Mouse (Mus musculus) forebrain, embryonic 14.5 days (tissue): ENCODE results near the gene Slc40a1. TPM values are rescaled to one million over a fixed set of nuclear protein-coding genes. Genes with fewer than 3 reads are reported as not detected.

ENCODE experiments used
- ATAC-seq: fragments of 200-750 bp; cut with Nextera tagmentation; 2 replicates; pipeline ENCODE4 v1.8.0; 2017; ENCODE audit warnings: mild to moderate bottlenecking, moderate library complexity
- DNase-seq: peaks from one replicate; pipeline ENCODE4 v3.0.0-alpha.2; 2015; ENCODE audit warnings: low spot score
- H3K27ac ChIP-seq: fragments of 300-500 bp; sonication (generic); 2 replicates; pipeline ENCODE4 v1.5.1; 2014; ENCODE audit warnings: low read depth, mild to moderate bottlenecking, control low read depth, low read length, moderate library complexity
- H3K27me3 ChIP-seq: fragments of 300-500 bp; sonication (generic); replicated peaks from 2 replicates; pipeline ENCODE4 v1.6.1; 2014; ENCODE audit warnings: low read length, control low read depth, mixed read lengths; ENCODE audit not compliant: control insufficient read depth, insufficient read depth
- H3K36me3 ChIP-seq: fragments of 300-500 bp; sonication (generic); 2 replicates; pipeline ENCODE4 v1.6.1; 2014; ENCODE audit warnings: low read length, control low read depth; ENCODE audit not compliant: control insufficient read depth, insufficient read depth
- H3K4me1 ChIP-seq: fragments of 300-500 bp; sonication (generic); 2 replicates; pipeline ENCODE4 v1.6.1; 2014; ENCODE audit warnings: antibody characterized with exemption, low read length, control low read depth; ENCODE audit not compliant: control insufficient read depth, insufficient read depth
- H3K4me2 ChIP-seq: fragments of 300-500 bp; sonication (generic); 2 replicates; pipeline ENCODE4 v1.6.1; 2014; ENCODE audit warnings: mild to moderate bottlenecking, control low read depth, low read length
- H3K4me3 ChIP-seq: fragments of 300-500 bp; sonication (generic); 2 replicates; pipeline ENCODE4 v1.5.1; 2014; ENCODE audit warnings: low read depth, low read length, control low read depth
- H3K9ac ChIP-seq: fragments of 300-500 bp; sonication (generic); 2 replicates; pipeline ENCODE4 v1.6.1; 2014; ENCODE audit warnings: mild to moderate bottlenecking, low read length, control low read depth, moderate library complexity
- H3K9me3 ChIP-seq: fragments of 300-500 bp; sonication (generic); replicated peaks from 2 replicates; pipeline ENCODE4 v1.6.1; 2016; ENCODE audit warnings: low read length, control low read depth, mixed read lengths; ENCODE audit not compliant: control insufficient read depth
- WGBS: fragments of 180-500 bp; shearing (Covaris S2); extraction: QIAGEN DNeasy Blood & Tissue Kit; methylation state at CpG from one replicate; pipeline ENCODE4 v1.1.7; 2014; 5-methylcytosine and 5-hydroxymethylcytosine counted together
- polyA plus RNA-seq: library from polyadenylated mRNA; unstranded; fragments of >200 nt; fragmentation: Nextera tagmentation; extraction: Ambion mirVana; gene quantifications from 2 replicates; pipeline ENCODE4 v1.2.1, GENCODE M21; 2014

Gene Slc40a1
- polyA plus RNA-seq, 1 experiment from 2014 or later: 29.6 TPM

GRCm38 (mm10) chr1:45923306-45923705, 3.0 kb downstream of the Slc40a1 start:
- Histone ChIP-seq H3K27ac (no peak overlapping the region), H3K27me3 (peaks cover 6% of the 10 kb centered on the region; the same call in 1 of the 2 replicates), H3K4me1 (peaks cover 3% of the 10 kb centered on the region), H3K4me3 (no peak overlapping the region), H3K9me3 (no peaks in the 10 kb centered on the region), H3K4me2 (no peak overlapping the region), H3K9ac (no peak overlapping the region), H3K36me3 (no peaks in the 10 kb centered on the region)
- WGBS: 77% methylated on average over 4 of the region's 4 CpGs
- ATAC-seq (no peak), DNase-seq (no peak)

- H3K4me1 ChIP-seq: peaks cover 3% of the 10 kb centered on the region
- no peak overlapping the region for H3K27ac ChIP-seq
- H3K36me3 ChIP-seq: no peaks in the 10 kb centered on the region
- no peak overlapping the region for H3K4me2 ChIP-seq
- WGBS: 96% methylated on average over 3 of the region's 3 CpGs
- ATAC-seq: no peak
- no peak overlapping the region for H3K4me3 ChIP-seq
- H3K9ac ChIP-seq: no peak overlapping the region
- no peaks in the 10 kb centered on the region for H3K27me3 ChIP-seq
- DNase-seq: no peak
- H3K9me3 ChIP-seq: no peaks in the 10 kb centered on the region
Measured at GRCm38 (mm10) chr1:45920703-45921102, 5.6 kb downstream of the Slc40a1 start.

GRCm38 (mm10) chr1:45919752-45920151, 6.6 kb downstream of the Slc40a1 start:
- no peak overlapping the region for H3K4me3 ChIP-seq

DNA sequence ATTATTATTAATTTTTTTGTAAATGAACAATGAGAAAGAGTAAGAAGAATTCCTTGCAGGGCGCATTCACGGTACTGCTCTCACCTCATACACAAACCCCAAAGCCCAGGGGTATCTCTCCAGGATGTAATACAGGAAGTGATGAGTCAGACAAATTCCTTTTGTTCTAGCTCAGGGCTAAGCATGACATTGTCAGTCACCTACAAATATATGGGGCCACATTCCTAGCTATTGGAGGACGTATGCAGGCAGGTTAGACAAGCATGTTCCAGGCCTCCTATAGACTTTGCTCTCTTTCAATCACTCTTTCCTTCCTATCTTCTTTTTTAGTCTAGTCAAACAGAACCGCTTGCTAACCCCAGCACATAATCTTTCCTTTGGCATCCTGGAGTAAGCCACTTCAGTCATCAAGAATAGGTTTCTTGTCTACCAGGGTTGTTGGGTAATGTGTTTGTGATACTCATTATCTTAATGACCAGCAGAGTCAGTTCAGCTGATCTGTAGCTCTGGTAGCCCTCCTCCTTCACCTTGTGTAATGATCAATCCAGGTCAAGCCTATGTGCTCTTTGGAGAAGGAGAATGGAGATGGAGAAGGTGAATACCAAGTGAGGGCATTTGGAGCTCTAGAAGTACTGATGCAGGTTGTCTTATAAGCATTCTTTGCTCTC, 9.1 kb downstream of the Slc40a1 start:
- 85% methylated on average over 4 of the region's 4 CpGs for WGBS
- no peak for ATAC-seq

More at GRCm38 (mm10) chr1:45919752-45920151, 6.6 kb downstream of the Slc40a1 start:
- DNase-seq: no peak
- no peak for ATAC-seq
- 95% methylated on average over 1 of the region's 1 CpGs for WGBS
- Histone ChIP-seq H3K27me3 (no peaks in the 10 kb centered on the region), H3K27ac (no peak overlapping the region), H3K9me3 (no peaks in the 10 kb centered on the region), H3K4me2 (no peak overlapping the region), H3K36me3 (no peaks in the 10 kb centered on the region), H3K4me1 (no peaks in the 10 kb centered on the region), H3K9ac (no peak overlapping the region)

DNA sequence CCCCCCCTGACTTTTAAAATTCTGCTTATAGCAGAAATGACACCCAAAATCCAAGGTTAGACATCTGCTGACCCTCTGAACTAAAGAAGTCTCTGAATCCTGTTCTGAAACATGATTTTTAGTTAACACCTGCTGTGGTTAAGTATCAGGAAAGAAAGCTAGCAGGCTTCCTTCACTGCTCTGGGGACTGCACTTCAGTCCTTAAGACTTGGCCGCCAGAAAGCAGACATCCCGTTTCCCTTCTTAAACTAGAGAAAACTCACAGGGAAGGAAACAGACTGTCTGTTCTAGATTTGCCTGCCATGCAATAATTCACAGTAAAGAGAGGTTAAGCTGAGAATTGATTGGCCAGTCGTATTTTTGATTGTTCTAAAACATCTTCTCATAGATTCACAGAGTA, 10.1 kb downstream of the Slc40a1 start:
- Histone ChIP-seq H3K27me3 (no peaks in the 10 kb centered on the region), H3K4me2 (no peak overlapping the region), H3K27ac (no peak overlapping the region), H3K4me1 (no peaks in the 10 kb centered on the region), H3K9me3 (no peaks in the 10 kb centered on the region), H3K4me3 (no peak overlapping the region), H3K36me3 (no peaks in the 10 kb centered on the region), H3K9ac (no peak overlapping the region)
- DNase-seq (no peak), ATAC-seq (no peak)
- 80% methylated on average over 3 of the region's 3 CpGs for WGBS

More for the DNA sequence above, 9.1 kb downstream of the Slc40a1 start:
- no peaks in the 10 kb centered on the region for H3K27me3 ChIP-seq
- no peaks in the 10 kb centered on the region for H3K36me3 ChIP-seq
- no peaks in the 10 kb centered on the region for H3K9me3 ChIP-seq
- H3K4me3 ChIP-seq: no peak overlapping the region
- no peak for DNase-seq
- H3K9ac ChIP-seq: no peak overlapping the region
- no peak overlapping the region for H3K27ac ChIP-seq
- no peaks in the 10 kb centered on the region for H3K4me1 ChIP-seq
- H3K4me2 ChIP-seq: no peak overlapping the region

DNA sequence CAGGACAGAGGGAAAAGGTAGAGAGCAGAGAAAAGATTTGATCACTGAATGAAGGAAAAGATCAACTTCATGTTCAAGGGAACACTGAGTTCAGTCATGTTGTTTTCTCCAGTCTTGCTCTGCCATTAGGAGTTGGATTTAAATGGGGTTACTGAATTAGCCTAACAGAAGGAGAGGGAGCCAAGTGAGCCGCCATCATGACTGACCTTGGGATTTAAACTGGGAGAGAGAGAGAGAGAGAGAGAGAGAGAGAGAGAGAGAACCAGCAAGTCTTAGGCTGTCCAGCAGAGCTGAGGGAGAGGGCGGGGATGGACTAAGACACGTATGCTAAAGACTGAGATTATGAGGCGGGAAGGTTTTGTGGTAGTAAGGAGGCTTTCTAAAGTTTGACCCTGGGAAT, 12.1 kb downstream of the Slc40a1 start:
- no peaks in the 10 kb centered on the region for H3K9me3 ChIP-seq
- no peak overlapping the region for H3K9ac ChIP-seq
- WGBS: 88% methylated on average over 4 of the region's 4 CpGs
- H3K4me1 ChIP-seq: no peaks in the 10 kb centered on the region
- no peak overlapping the region for H3K27ac ChIP-seq
- no peaks in the 10 kb centered on the region for H3K27me3 ChIP-seq
- DNase-seq (no peak), ATAC-seq (no peak)
- H3K4me2 ChIP-seq: no peak overlapping the region
- H3K4me3 ChIP-seq: no peak overlapping the region
- no peaks in the 10 kb centered on the region for H3K36me3 ChIP-seq

DNA sequence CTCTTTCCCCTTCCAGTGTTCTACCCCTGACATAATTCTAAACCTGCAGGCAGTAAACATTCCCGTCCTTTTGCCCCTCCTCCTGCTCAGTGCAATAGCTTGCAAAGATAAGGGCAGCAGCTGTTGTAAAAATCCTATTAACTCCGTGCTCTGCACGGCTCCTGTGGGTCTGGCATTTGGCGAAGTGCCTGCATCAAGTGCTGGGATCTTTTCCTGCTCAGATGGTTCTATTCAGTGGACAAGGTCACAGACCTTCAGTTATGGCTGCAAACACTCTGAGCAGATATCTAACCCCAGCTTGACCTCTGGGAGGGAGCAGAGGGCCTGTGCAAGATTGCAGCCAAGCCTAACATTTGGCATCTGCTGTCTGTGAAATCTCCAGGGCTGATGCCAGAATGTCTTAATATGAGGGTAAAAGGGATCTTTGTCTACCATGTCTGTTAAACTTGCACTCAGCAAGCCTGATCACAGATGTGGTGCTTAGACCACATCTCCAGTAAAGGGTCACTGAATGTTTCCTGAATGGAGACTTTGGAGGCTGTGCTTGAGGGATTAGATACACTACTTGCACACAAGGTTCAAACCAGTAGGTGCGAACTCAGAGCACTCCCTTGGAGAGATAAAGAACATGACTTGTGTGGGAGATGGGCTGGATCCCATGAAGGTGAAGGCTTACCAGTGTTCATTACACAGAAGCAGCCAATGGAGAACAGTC, 21.1 kb downstream of the Slc40a1 start:
- H3K27ac ChIP-seq: no peak overlapping the region
- no peak overlapping the region for H3K9ac ChIP-seq
- 28% methylated on average over 5 of the region's 5 CpGs for WGBS
- no peak overlapping the region for H3K4me3 ChIP-seq
- no peaks in the 10 kb centered on the region for H3K9me3 ChIP-seq
- H3K27me3 ChIP-seq: no peaks in the 10 kb centered on the region
- no peaks in the 10 kb centered on the region for H3K36me3 ChIP-seq
- ATAC-seq: peak; percentile 52; the same call in 1 of the 2 replicates
- no peaks in the 10 kb centered on the region for H3K4me1 ChIP-seq
- H3K4me2 ChIP-seq: no peak overlapping the region
- peak; percentile 34 for DNase-seq

DNA sequence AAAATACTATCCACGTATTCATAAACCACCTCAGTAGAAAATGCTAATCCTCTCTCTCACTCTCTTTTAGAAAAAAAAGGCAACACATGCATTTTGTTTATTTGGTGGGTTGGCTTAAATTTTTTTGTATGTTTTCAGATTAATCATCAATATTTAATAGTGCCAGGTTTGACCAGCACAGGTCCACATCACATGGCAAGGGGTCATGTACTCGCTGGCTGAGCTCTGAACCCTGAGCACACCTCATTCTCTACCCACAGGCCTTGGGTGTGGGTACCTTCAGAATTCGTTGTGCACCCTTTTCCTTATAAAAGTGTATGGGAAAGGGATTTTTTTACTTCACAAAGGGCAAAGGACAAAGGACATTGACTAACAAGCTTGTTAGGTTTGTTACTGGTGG, 22.2 kb downstream of the Slc40a1 start:
- no peak for ATAC-seq
- no peak for DNase-seq

DNA sequence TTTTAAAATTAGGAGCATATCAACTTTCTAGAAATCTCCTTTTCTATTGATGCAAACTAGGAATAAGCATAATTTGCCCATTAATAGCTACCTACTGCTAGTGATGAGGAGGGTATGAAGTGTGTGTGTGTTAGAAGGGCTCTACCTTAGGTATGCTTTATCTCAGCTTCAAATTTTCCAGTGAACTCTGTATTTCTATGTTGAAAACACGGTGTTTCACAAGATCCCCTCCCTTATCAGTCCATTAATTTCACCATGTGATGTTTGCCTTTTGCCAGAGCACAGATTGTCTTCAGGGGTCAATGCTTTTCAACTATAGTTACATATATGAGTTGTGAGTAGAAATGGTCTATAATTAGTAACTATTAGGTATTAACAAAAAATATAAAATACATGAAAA, 28.3 kb downstream of the Slc40a1 start:
- no peaks in the 10 kb centered on the region for H3K36me3 ChIP-seq
- no peaks in the 10 kb centered on the region for H3K4me1 ChIP-seq
- H3K27me3 ChIP-seq: no peaks in the 10 kb centered on the region
- no peak overlapping the region for H3K4me3 ChIP-seq
- WGBS: 76% methylated on average over 1 of the region's 1 CpGs
- H3K9ac ChIP-seq: no peak overlapping the region
- no peak overlapping the region for H3K27ac ChIP-seq
- DNase-seq (no peak), ATAC-seq (no peak)
- H3K9me3 ChIP-seq: no peaks in the 10 kb centered on the region
- no peak overlapping the region for H3K4me2 ChIP-seq

More for the DNA sequence above, 22.2 kb downstream of the Slc40a1 start:
- Histone ChIP-seq H3K9me3 (no peaks in the 10 kb centered on the region), H3K36me3 (no peaks in the 10 kb centered on the region), H3K9ac (no peak overlapping the region), H3K27me3 (no peaks in the 10 kb centered on the region), H3K27ac (no peak overlapping the region), H3K4me1 (no peaks in the 10 kb centered on the region), H3K4me2 (no peak overlapping the region), H3K4me3 (no peak overlapping the region)
- 76% methylated on average over 3 of the region's 3 CpGs for WGBS
